Mouse (Mus musculus) olfactory bulb, adult 2 months (tissue): ENCODE data around the gene Abhd17b.

Experiments
- CTCF ChIP-seq: fragments of 200-500 bp; IDR thresholded peaks from 2 replicates; pipeline ENCODE4 v1.5.1; 2012; ENCODE audit warnings: low read depth, mild to moderate bottlenecking, low read length, moderate library complexity; ENCODE audit not compliant: insufficient read depth
- POLR2A ChIP-seq: fragments of 200-500 bp; IDR thresholded peaks from 2 replicates; pipeline ENCODE4 v1.6.1; 2012; ENCODE audit warnings: mild to moderate bottlenecking, low read depth, low read length, moderate library complexity; ENCODE audit not compliant: insufficient read depth

- TF ChIP-seq CTCF (no peak), POLR2A (no peak)
These were observed 62.0 kb downstream of the Abhd17b start for GRCm38 (mm10) chr19:21715005-21715442.
